Mouse (Mus musculus): ENCODE data around the gene Ifit1bl2. TPM values are rescaled to one million over a fixed set of nuclear protein-coding genes. Genes with fewer than 3 reads are reported as not detected.

The Ifit1bl2 gene
- polyA plus RNA-seq, 2 experiments = 0.18 to 0.37 TPM

DNA sequence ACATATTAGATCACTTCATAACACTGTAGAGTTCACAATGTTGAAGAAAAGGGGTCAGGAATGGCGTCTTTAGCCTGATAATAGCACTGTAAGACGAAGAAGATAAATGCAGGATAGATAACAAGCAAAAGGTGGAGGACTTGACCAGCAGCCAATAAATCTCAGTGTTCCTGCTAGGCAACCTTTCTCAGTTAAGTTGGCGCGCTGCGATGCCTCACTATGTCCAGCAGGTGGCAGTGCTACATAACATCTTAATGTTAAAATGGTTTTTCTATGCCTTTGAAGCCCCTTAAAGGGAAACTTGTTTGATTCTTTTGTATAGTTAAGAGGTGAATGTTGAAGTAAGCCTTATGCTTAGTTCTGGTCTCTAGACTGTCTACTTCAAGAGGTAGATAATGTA lies 25.6 kb upstream of the Ifit1bl2 start:
- 0% methylated on average over 5 of the region's 5 CpGs for WGBS
- DNase-seq (ENCODE audit: low spot score) (peak; percentile 85), ATAC-seq (ENCODE audit: low FRiP score, low read depth) (no peak)
- no peak overlapping the region for H3K27ac ChIP-seq (replicated peaks; ENCODE audit: low read depth, low read length)
- no peak for TF ChIP-seq POLR2A (IDR thresholded peaks at IDR 0.05; ENCODE audit: borderline replicate concordance, extremely low read depth, insufficient read depth, insufficient read length)
- H3K27me3 ChIP-seq (ENCODE audit: control insufficient read depth, insufficient read depth, low read length) = no peaks in the 10 kb centered on the region
- no peaks in the 10 kb centered on the region for H3K4me1 ChIP-seq (ENCODE audit: control insufficient read depth, insufficient read depth, low read length)
- H3K36me3 ChIP-seq (ENCODE audit: control insufficient read depth, insufficient read depth, low read length) = no peaks in the 10 kb centered on the region
- no peak overlapping the region for H3K4me2 ChIP-seq (replicated peaks; ENCODE audit: low read depth, low read length, severe bottlenecking)
- no peak overlapping the region for H3K4me3 ChIP-seq (replicated peaks; ENCODE audit: low read length)
- H3K9ac ChIP-seq (ENCODE audit: low read depth, low read length, severe bottlenecking) = no peak overlapping the region
- no peaks in the 10 kb centered on the region for H3K9me3 ChIP-seq (ENCODE audit: control insufficient read depth, low read length)

DNA sequence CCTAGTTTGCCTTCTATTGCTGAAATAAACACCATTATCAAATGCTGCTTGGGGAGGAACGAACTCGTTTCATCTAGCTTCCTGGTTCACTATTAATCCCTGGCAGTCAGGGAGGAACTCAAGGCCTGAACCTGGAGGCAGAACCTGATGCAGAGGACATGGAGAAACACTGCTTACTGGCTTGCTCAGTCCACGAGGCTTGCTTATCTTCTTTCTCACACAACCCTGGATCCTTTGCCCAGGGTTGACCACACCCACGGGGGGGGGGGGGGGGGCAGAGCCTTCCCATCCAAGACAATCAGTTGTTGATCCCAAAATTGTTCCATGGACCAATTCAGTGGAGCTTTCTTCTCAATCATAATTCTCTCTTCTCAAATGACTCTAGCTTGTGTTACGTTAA lies 22.2 kb upstream of the Ifit1bl2 start:
- no peak overlapping the region for H3K9ac ChIP-seq (ENCODE audit: low read depth, low read length, severe bottlenecking)
- TF ChIP-seq POLR2A (IDR thresholded peaks at IDR 0.05; ENCODE audit: borderline replicate concordance, extremely low read depth, insufficient read depth, insufficient read length) = no peak
- no peak overlapping the region for H3K4me3 ChIP-seq (replicated peaks; ENCODE audit: low read length)
- H3K9me3 ChIP-seq (ENCODE audit: control insufficient read depth, low read length) = no peaks in the 10 kb centered on the region
- no peak for ATAC-seq (ENCODE audit: low FRiP score, low read depth)
- no peaks in the 10 kb centered on the region for H3K4me1 ChIP-seq (ENCODE audit: control insufficient read depth, insufficient read depth, low read length)
- no peaks in the 10 kb centered on the region for H3K36me3 ChIP-seq (ENCODE audit: control insufficient read depth, insufficient read depth, low read length)
- WGBS = 43% methylated on average over 5 of the region's 5 CpGs
- peak overlapping the region; percentile 47; the same call in 1 of the 2 replicates for H3K4me2 ChIP-seq (replicated peaks; ENCODE audit: low read depth, low read length, severe bottlenecking)
- no peak for DNase-seq (ENCODE audit: low spot score)
- no peak overlapping the region for H3K27ac ChIP-seq (replicated peaks; ENCODE audit: low read depth, low read length)
- no peaks in the 10 kb centered on the region for H3K27me3 ChIP-seq (ENCODE audit: control insufficient read depth, insufficient read depth, low read length)

DNA sequence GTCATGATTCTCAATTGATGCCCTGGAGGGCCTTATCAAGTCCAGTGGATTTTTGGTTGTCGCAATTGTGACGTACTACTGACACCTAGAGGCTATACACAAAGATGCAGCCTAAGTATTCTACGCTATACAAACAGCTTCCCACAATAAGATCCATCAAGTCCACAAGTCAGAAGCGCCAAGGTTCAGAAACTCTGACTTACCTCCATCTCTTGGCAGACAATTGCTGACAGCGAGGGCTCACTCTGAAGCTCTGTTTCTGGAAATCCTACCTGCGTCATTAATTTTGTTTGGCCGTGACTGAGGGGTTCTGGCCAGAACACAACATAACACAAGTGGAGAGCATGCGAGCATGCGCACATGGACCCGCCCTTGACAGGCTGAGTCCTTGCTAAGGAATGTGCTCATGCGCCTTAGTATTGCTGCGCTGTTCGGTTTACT lies 21.5 kb upstream of the Ifit1bl2 start:
- no peaks in the 10 kb centered on the region for H3K4me1 ChIP-seq (ENCODE audit: control insufficient read depth, insufficient read depth, low read length)
- peak overlapping the region; percentile 37 for H3K4me3 ChIP-seq (replicated peaks; ENCODE audit: low read length)
- no peak for TF ChIP-seq POLR2A (IDR thresholded peaks at IDR 0.05; ENCODE audit: borderline replicate concordance, extremely low read depth, insufficient read depth, insufficient read length)
- H3K9ac ChIP-seq (ENCODE audit: low read depth, low read length, severe bottlenecking) = no peak overlapping the region
- H3K27me3 ChIP-seq (ENCODE audit: control insufficient read depth, insufficient read depth, low read length) = no peaks in the 10 kb centered on the region
- no peaks in the 10 kb centered on the region for H3K9me3 ChIP-seq (ENCODE audit: control insufficient read depth, low read length)
- no peaks in the 10 kb centered on the region for H3K36me3 ChIP-seq (ENCODE audit: control insufficient read depth, insufficient read depth, low read length)
- DNase-seq (ENCODE audit: low spot score) (peak; percentile 85), ATAC-seq (ENCODE audit: low FRiP score, low read depth) (peak; percentile 91)
- peak overlapping the region; percentile 47 for H3K4me2 ChIP-seq (replicated peaks; ENCODE audit: low read depth, low read length, severe bottlenecking)
- WGBS = 10% methylated on average over 13 of the region's 13 CpGs
- no peak overlapping the region for H3K27ac ChIP-seq (replicated peaks; ENCODE audit: low read depth, low read length)

DNA sequence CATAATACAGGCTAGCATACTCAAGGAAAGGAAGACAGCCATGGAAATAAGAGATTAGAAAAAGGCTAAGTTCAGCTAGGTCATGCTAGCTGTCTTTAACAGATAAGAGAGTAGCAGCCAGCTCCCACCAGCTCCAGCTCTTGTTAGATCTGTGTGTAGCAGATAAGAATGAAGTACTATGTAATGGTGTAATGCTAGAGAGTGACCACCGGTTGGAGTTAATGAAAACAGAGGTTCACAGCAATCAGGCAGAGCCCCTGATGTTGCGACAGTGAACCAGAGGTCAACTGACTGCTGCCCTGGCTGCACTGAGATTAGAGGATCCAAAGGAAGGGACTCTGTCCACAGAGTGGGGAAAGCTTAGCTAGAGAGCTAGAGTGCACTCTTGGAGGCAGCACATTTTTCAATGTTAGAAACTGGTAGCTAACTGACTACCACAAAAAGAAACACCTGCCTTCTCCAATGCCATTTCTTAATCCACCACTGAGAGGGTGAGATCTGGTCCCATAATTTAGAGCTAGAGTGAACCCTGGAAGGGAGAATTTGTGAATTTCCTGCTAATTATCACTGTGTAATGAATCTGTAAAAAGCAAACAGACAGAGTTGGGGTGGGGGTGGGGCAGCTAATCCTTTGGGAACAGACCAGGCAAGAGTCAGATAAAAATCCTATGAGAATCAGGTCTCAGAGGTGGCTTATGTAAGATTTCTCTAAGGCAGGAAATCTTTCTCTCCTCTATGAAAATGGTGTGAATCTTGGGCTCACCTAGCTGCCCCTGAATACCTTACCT lies 16.2 kb upstream of the Ifit1bl2 start:
- no peak overlapping the region for H3K9ac ChIP-seq (ENCODE audit: low read depth, low read length, severe bottlenecking)
- no peak overlapping the region for H3K4me3 ChIP-seq (replicated peaks; ENCODE audit: low read length)
- DNase-seq (ENCODE audit: low spot score) = no peak
- H3K4me2 ChIP-seq (replicated peaks; ENCODE audit: low read depth, low read length, severe bottlenecking) = no peak overlapping the region
- no peak for TF ChIP-seq POLR2A (IDR thresholded peaks at IDR 0.05; ENCODE audit: borderline replicate concordance, extremely low read depth, insufficient read depth, insufficient read length)
- no peaks in the 10 kb centered on the region for H3K36me3 ChIP-seq (ENCODE audit: control insufficient read depth, insufficient read depth, low read length)
- no peak for ATAC-seq (ENCODE audit: low FRiP score, low read depth)
- no peaks in the 10 kb centered on the region for H3K4me1 ChIP-seq (ENCODE audit: control insufficient read depth, insufficient read depth, low read length)
- H3K9me3 ChIP-seq (ENCODE audit: control insufficient read depth, low read length) = no peaks in the 10 kb centered on the region
- H3K27ac ChIP-seq (replicated peaks; ENCODE audit: low read depth, low read length) = no peak overlapping the region
- WGBS = 38% methylated on average over 2 of the region's 2 CpGs
- no peaks in the 10 kb centered on the region for H3K27me3 ChIP-seq (ENCODE audit: control insufficient read depth, insufficient read depth, low read length)

DNA sequence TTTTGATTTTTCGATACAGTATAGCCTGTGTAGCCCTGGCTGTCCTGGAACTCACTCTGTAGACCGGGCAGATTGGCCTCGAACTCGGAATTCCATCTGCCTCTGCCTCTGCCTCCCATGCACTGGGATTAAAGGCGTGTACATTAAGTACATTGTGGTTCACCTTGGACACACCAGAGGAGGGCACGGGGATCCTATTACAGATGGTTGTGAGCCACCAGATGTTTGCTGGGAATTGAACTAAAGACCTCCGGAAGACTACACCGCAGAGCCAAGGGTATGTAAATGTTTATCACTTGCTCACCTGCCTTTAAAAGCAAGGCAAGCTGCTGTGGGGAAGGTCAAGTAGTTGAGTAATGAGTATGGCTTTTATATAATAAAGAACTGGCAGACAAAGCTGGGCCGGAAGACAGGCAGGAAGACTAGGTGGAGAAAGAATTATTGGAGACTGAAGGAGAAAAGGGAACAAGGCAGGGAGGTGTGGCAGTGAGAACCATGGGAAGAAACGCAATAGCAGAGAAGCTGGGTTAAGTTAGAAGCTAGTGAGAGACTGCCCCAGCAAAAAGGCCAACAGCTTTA lies 14.8 kb upstream of the Ifit1bl2 start:
- Histone ChIP-seq H3K27ac (replicated peaks; ENCODE audit: low read depth, low read length) (no peak overlapping the region), H3K27me3 (ENCODE audit: control insufficient read depth, insufficient read depth, low read length) (no peaks in the 10 kb centered on the region), H3K36me3 (ENCODE audit: control insufficient read depth, insufficient read depth, low read length) (no peaks in the 10 kb centered on the region), H3K4me3 (replicated peaks; ENCODE audit: low read length) (no peak overlapping the region), H3K4me2 (replicated peaks; ENCODE audit: low read depth, low read length, severe bottlenecking) (no peak overlapping the region), H3K9me3 (ENCODE audit: control insufficient read depth, low read length) (no peaks in the 10 kb centered on the region), H3K4me1 (ENCODE audit: control insufficient read depth, insufficient read depth, low read length) (no peaks in the 10 kb centered on the region), H3K9ac (ENCODE audit: low read depth, low read length, severe bottlenecking) (no peak overlapping the region)
- no peak for TF ChIP-seq POLR2A (IDR thresholded peaks at IDR 0.05; ENCODE audit: borderline replicate concordance, extremely low read depth, insufficient read depth, insufficient read length)
- ATAC-seq (ENCODE audit: low FRiP score, low read depth) = no peak
- no peak for DNase-seq (ENCODE audit: low spot score)
- 77% methylated on average over 10 of the region's 10 CpGs for WGBS

All from limb, embryonic 14.5 days (tissue).